Mouse (Mus musculus): ENCODE measurements at regions not wholly inside any gene's neighbourhood (a gene's known extent, or its start where the extent isn't known, plus 50 kb on each side); places are given as distances from the start of the nearest gene placed in this dataset.

DNA sequence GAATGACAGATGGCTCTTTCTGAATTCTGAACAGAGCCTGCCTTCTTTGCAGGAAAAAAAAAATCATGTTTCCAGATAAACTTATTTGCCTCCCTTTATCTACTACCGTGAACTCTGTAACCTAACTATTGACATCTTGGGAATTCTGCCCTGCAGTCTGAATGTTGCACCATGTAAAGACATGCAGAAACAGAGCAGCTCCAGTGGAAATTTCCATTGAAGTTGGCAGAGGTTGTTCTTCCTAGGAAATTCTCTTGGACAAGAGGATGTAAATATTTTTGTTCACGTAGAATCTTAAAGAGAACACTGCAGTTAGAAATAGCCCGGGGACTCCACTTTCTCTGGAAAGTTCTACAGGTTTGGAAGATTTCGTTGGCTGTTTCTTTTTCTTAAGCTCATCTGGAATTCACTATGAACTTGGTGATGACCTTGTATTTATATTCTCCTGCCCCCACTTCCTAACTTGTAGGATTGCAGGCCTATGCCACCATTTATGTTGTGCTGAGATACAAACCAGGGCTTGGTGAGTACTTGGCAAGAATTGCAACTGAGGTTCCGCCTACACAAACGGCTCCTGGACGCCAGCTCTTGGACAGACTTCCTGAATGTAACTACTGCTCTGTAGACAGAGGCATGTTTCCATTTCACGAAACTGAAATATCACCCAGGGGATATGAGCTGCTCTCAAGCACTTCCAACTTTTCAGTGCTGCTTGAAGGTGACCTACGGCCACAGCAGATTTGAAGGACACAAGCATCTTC lies 202.7 kb upstream of the Mocs1 start:
- Histone ChIP-seq H3K9me3 (replicated peaks; ENCODE audit: control insufficient read depth, low read length) (no peaks in the 10 kb centered on the region), H3K27me3 (replicated peaks; ENCODE audit: control insufficient read depth, insufficient read depth, low read length) (no peaks in the 10 kb centered on the region), H3K4me3 (ENCODE audit: low read depth, low read length) (no peak overlapping the region), H3K4me1 (ENCODE audit: control insufficient read depth, insufficient read depth, low read length) (no peaks in the 10 kb centered on the region), H3K27ac (ENCODE audit: low read depth, low read length) (no peak overlapping the region), H3K4me2 (ENCODE audit: low read length) (no peak overlapping the region), H3K9ac (ENCODE audit: low read length) (no peak overlapping the region), H3K36me3 (ENCODE audit: control insufficient read depth, insufficient read depth, low read length) (no peaks in the 10 kb centered on the region)
- WGBS = 86% methylated on average over 9 of the region's 9 CpGs
- ATAC-seq (no peak), DNase-seq (ENCODE audit: low spot score) (no peak)

DNA sequence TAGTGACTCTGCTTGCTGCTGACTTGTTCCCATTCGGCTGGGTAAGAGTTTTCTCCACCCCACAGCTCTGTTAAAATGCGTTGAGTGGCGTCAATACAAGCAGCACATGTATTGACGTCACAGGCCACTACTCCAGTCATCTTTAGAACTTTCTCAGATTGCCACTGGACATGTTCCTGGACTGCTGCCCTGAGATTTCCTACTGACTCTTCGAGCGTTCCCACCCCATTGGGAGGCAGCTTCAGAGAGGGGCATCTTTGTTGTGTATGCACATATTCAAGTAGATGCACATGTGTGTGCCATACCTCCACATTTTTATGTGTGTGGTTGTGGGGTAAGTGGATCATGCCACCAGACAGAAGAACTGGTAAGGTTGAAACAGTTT lies 202.2 kb upstream of the Mocs1 start:
- H3K4me2 ChIP-seq (ENCODE audit: low read length) = no peak overlapping the region
- no peaks in the 10 kb centered on the region for H3K9me3 ChIP-seq (replicated peaks; ENCODE audit: control insufficient read depth, low read length)
- no peaks in the 10 kb centered on the region for H3K27me3 ChIP-seq (replicated peaks; ENCODE audit: control insufficient read depth, insufficient read depth, low read length)
- H3K4me1 ChIP-seq (ENCODE audit: control insufficient read depth, insufficient read depth, low read length) = peaks cover 3% of the 10 kb centered on the region; the same call in 1 of the 2 replicates
- no peak overlapping the region for H3K9ac ChIP-seq (ENCODE audit: low read length)
- no peak overlapping the region for H3K4me3 ChIP-seq (ENCODE audit: low read depth, low read length)
- no peak overlapping the region for H3K27ac ChIP-seq (ENCODE audit: low read depth, low read length)
- WGBS = 82% methylated on average over 6 of the region's 6 CpGs
- DNase-seq (ENCODE audit: low spot score) (no peak), ATAC-seq (no peak)
- H3K36me3 ChIP-seq (ENCODE audit: control insufficient read depth, insufficient read depth, low read length) = no peaks in the 10 kb centered on the region

DNA sequence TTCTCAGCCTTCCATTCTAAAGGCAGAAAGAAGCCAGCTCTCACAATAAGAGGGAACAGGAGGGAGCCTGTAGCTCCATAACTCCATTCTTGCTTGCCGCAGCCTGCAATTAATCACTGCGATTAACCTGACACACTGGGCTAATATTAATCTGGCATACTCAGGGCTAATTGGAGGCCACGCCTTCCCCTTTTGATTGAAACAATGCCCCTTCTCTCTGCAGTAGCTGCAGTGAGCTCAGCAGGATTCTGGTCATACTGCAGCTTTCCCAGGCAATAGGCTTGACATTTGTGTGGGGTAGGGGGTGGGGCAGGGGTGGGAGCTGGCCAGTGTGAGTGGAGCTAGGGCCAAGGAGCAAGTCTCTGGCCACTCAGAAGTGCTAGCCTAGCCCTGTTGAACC lies 196.9 kb upstream of the Mocs1 start:
- H3K27ac ChIP-seq (ENCODE audit: low read depth, low read length) = peak overlapping the region; percentile 2; the same call in 1 of the 2 replicates
- WGBS = 2% methylated on average over 3 of the region's 3 CpGs
- ATAC-seq = peak; percentile 70

DNA sequence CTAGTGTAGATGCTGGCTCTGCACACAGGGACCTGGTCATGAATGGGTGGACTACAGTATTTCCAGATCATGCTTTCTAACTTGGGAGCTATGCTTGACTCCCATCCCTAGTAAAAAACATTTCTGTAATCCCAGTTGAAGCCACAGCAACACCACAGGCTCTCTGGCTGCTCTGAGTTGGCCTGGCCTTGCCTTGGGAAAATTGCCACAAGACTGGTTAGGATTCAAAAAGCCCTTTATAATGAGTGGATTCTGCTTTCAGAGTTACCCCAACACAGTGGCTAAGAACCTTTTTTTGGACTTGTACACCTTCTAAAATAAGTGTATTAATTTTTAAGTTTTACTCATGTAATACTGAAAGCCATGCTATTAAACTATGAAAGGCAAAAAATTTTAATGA lies 188.1 kb upstream of the Mocs1 start:
- ATAC-seq (no peak), DNase-seq (ENCODE audit: low spot score) (no peak)
- Histone ChIP-seq H3K9me3 (replicated peaks; ENCODE audit: control insufficient read depth, low read length) (no peaks in the 10 kb centered on the region), H3K27me3 (replicated peaks; ENCODE audit: control insufficient read depth, insufficient read depth, low read length) (no peaks in the 10 kb centered on the region), H3K36me3 (ENCODE audit: control insufficient read depth, insufficient read depth, low read length) (no peaks in the 10 kb centered on the region), H3K4me2 (ENCODE audit: low read length) (no peak overlapping the region), H3K27ac (ENCODE audit: low read depth, low read length) (no peak overlapping the region), H3K9ac (ENCODE audit: low read length) (no peak overlapping the region), H3K4me3 (ENCODE audit: low read depth, low read length) (no peak overlapping the region), H3K4me1 (ENCODE audit: control insufficient read depth, insufficient read depth, low read length) (no peaks in the 10 kb centered on the region)

More for the DNA sequence above, 196.9 kb upstream of the Mocs1 start:
- no peaks in the 10 kb centered on the region for H3K27me3 ChIP-seq (replicated peaks; ENCODE audit: control insufficient read depth, insufficient read depth, low read length)
- no peak overlapping the region for H3K4me3 ChIP-seq (ENCODE audit: low read depth, low read length)
- no peaks in the 10 kb centered on the region for H3K9me3 ChIP-seq (replicated peaks; ENCODE audit: control insufficient read depth, low read length)
- H3K4me2 ChIP-seq (ENCODE audit: low read length) = no peak overlapping the region
- no peaks in the 10 kb centered on the region for H3K36me3 ChIP-seq (ENCODE audit: control insufficient read depth, insufficient read depth, low read length)
- DNase-seq (ENCODE audit: low spot score) = peak; percentile 73
- H3K9ac ChIP-seq (ENCODE audit: low read length) = no peak overlapping the region
- H3K4me1 ChIP-seq (ENCODE audit: control insufficient read depth, insufficient read depth, low read length) = peaks cover 11% of the 10 kb centered on the region

DNA sequence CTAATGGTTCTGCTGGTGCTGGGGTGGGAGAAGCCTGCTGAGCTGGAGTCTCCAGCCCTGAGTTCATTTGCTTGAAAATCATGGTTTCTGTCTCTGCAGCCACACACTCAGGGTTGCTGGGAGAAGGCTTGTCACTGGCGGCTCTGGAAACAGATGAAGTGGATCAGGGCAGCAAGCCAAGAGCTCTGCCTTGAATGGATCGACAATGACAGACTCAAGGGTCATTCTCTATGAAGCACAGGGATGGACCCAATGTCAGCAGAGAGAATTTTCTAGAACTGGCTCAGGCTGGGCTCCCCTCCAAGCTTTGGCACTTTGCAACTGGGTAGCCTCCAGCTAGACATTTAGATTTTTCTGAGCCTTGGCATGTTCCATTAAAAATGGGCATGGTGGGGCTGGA lies 184.7 kb upstream of the Mocs1 start:
- Histone ChIP-seq H3K27me3 (replicated peaks; ENCODE audit: control insufficient read depth, insufficient read depth, low read length) (no peaks in the 10 kb centered on the region), H3K4me1 (ENCODE audit: control insufficient read depth, insufficient read depth, low read length) (peaks cover 5% of the 10 kb centered on the region; the same call in 1 of the 2 replicates), H3K9ac (ENCODE audit: low read length) (no peak overlapping the region), H3K4me2 (ENCODE audit: low read length) (no peak overlapping the region), H3K27ac (ENCODE audit: low read depth, low read length) (no peak overlapping the region), H3K9me3 (replicated peaks; ENCODE audit: control insufficient read depth, low read length) (no peaks in the 10 kb centered on the region), H3K36me3 (ENCODE audit: control insufficient read depth, insufficient read depth, low read length) (no peaks in the 10 kb centered on the region), H3K4me3 (ENCODE audit: low read depth, low read length) (no peak overlapping the region)
- ATAC-seq (no peak; the same call in 1 of the 2 replicates), DNase-seq (ENCODE audit: low spot score) (peak; percentile 67)
- 34% methylated on average over 2 of the region's 2 CpGs for WGBS

DNA sequence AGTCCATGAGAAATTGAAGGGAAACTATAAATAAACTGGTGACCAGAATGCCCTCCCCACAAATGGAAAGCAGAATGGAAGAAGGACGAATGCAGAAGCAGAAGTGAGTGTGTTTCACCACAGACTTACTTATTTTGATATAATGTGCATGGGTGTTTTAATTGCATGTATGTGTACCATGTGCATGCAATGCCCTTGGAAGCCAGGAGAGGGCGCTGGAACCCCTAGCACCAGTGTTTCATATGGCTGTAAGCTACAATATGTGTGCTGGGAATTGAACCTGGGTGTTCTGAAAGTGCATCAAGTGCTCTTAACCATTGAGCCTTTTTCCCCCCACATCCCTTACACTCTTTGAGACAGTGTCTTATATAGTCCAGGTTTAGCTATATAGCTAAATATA lies 183.1 kb upstream of the Mocs1 start:
- no peak overlapping the region for H3K4me3 ChIP-seq (ENCODE audit: low read depth, low read length)
- no peak overlapping the region for H3K9ac ChIP-seq (ENCODE audit: low read length)
- peaks cover 5% of the 10 kb centered on the region; the same call in 1 of the 2 replicates for H3K4me1 ChIP-seq (ENCODE audit: control insufficient read depth, insufficient read depth, low read length)
- DNase-seq (ENCODE audit: low spot score) = no peak
- H3K9me3 ChIP-seq (replicated peaks; ENCODE audit: control insufficient read depth, low read length) = no peaks in the 10 kb centered on the region
- H3K36me3 ChIP-seq (ENCODE audit: control insufficient read depth, insufficient read depth, low read length) = no peaks in the 10 kb centered on the region
- 63% methylated on average over 2 of the region's 2 CpGs for WGBS
- no peaks in the 10 kb centered on the region for H3K27me3 ChIP-seq (replicated peaks; ENCODE audit: control insufficient read depth, insufficient read depth, low read length)
- H3K4me2 ChIP-seq (ENCODE audit: low read length) = no peak overlapping the region
- ATAC-seq = no peak
- no peak overlapping the region for H3K27ac ChIP-seq (ENCODE audit: low read depth, low read length)

DNA sequence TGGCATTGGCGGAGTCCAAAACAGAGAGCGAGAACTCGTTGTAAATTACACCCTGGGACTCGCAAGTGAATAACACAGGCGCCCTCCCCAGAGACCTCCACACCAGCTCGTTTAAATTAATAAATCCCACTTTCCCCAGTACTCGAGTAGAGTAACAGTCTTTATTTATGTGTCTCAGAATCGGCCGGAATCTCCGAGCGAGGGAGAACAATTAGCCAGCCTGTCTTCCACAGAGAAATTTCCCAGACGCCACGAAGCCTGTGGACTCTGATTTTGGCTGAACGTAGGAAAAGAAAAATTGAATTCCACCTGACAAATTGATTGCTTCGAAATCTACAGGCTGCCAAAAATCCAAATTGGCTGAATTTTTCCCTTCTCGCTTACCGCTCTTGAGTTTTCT lies 180.9 kb upstream of the Mocs1 start:
- no peak overlapping the region for H3K9ac ChIP-seq (ENCODE audit: low read length)
- H3K27ac ChIP-seq (ENCODE audit: low read depth, low read length) = no peak overlapping the region
- no peaks in the 10 kb centered on the region for H3K27me3 ChIP-seq (replicated peaks; ENCODE audit: control insufficient read depth, insufficient read depth, low read length)
- ATAC-seq = no peak
- H3K36me3 ChIP-seq (ENCODE audit: control insufficient read depth, insufficient read depth, low read length) = no peaks in the 10 kb centered on the region
- WGBS = 33% methylated on average over 17 of the region's 17 CpGs
- no peaks in the 10 kb centered on the region for H3K9me3 ChIP-seq (replicated peaks; ENCODE audit: control insufficient read depth, low read length)
- H3K4me1 ChIP-seq (ENCODE audit: control insufficient read depth, insufficient read depth, low read length) = peaks cover 10% of the 10 kb centered on the region; the same call in 1 of the 2 replicates
- no peak for DNase-seq (ENCODE audit: low spot score)
- H3K4me2 ChIP-seq (ENCODE audit: low read length) = no peak overlapping the region
- no peak overlapping the region for H3K4me3 ChIP-seq (ENCODE audit: low read depth, low read length)

DNA sequence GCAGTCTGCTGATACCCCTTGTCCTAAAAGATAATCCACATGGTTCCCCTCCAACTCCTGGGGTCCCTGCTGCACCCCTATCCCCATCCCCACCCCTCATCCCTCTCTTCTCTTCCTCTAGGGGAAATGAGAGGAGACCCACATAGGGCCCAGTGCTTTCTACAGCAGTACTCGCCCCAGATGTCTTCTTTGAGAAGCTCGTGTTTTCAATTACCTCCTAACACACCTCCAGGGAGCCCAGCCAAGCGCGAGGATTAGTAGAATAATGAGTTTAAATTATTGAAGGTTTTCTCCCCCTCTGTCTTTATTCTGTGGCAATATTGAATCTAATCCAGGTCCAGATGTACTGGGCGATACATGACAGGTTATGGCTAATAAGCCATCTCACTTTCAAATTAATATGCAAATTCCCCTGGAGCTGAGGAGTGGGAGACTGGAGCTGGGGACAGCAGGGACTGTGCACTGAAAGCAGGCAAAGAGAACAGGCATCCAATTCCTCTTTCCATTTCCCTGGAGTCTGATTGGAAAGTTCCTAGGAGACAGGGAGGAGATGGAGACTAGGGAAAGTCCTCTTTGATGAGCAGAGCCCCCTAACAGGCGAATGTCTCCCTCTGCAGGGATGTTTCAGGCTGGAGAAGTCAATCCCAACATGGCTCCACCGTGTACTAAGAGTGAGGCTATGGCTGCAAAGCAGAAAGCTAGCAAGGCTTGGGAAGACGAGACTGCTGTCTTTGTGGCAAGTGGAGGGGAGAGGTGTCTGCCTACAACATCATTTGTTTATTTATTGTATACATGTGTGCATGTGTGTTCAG lies 177.2 kb upstream of the Mocs1 start:
- Histone ChIP-seq H3K9ac (ENCODE audit: low read length) (no peak overlapping the region), H3K27me3 (replicated peaks; ENCODE audit: control insufficient read depth, insufficient read depth, low read length) (no peaks in the 10 kb centered on the region), H3K27ac (ENCODE audit: low read depth, low read length) (peak overlapping the region; percentile 58; the same call in 1 of the 2 replicates), H3K9me3 (replicated peaks; ENCODE audit: control insufficient read depth, low read length) (no peaks in the 10 kb centered on the region), H3K4me1 (ENCODE audit: control insufficient read depth, insufficient read depth, low read length) (peaks cover 10% of the 10 kb centered on the region; the same call in 1 of the 2 replicates), H3K36me3 (ENCODE audit: control insufficient read depth, insufficient read depth, low read length) (no peaks in the 10 kb centered on the region), H3K4me2 (ENCODE audit: low read length) (no peak overlapping the region), H3K4me3 (ENCODE audit: low read depth, low read length) (no peak overlapping the region)
- ATAC-seq (peak; percentile 63), DNase-seq (ENCODE audit: low spot score) (peak; percentile 61)
- WGBS = 21% methylated on average over 8 of the region's 8 CpGs

DNA sequence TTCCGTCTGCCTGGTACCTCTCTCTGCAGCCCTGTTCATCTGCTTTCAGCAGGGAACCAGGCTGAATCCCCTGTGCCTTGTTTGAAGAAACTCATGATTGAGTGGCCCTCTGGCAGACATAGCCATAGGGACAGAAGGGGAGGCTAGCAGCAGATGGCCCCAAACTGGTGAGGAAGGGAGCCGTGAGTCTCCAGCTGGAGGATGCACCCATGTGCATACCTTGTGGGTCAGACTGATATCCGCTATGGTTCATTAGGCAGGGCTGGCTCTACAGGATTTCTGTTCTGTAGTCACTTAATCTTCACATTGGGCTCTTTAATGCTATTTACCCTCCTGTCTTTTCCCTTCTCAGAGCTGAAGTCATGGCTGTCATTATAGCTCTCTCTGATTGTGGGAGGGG lies 175.9 kb upstream of the Mocs1 start:
- DNase-seq (ENCODE audit: low spot score) (peak; percentile 22), ATAC-seq (peak; percentile 60)
- no peaks in the 10 kb centered on the region for H3K36me3 ChIP-seq (ENCODE audit: control insufficient read depth, insufficient read depth, low read length)
- no peak overlapping the region for H3K27ac ChIP-seq (ENCODE audit: low read depth, low read length)
- no peak overlapping the region for H3K9ac ChIP-seq (ENCODE audit: low read length)
- no peak overlapping the region for H3K4me3 ChIP-seq (ENCODE audit: low read depth, low read length)
- peaks cover 10% of the 10 kb centered on the region; the same call in 1 of the 2 replicates for H3K4me1 ChIP-seq (ENCODE audit: control insufficient read depth, insufficient read depth, low read length)
- 65% methylated on average over 3 of the region's 3 CpGs for WGBS
- H3K27me3 ChIP-seq (replicated peaks; ENCODE audit: control insufficient read depth, insufficient read depth, low read length) = no peaks in the 10 kb centered on the region
- H3K9me3 ChIP-seq (replicated peaks; ENCODE audit: control insufficient read depth, low read length) = no peaks in the 10 kb centered on the region
- H3K4me2 ChIP-seq (ENCODE audit: low read length) = no peak overlapping the region

Measured in forebrain, embryonic 14.5 days (tissue).